Mouse (Mus musculus) neural tube, embryonic 11.5 days (tissue): ENCODE measurements around the gene Gm48551. TPM values are rescaled to one million over a fixed set of nuclear protein-coding genes. Genes with fewer than 3 reads are reported as not detected.

Source experiments
- ATAC-seq: fragments of 200-750 bp; cut with Nextera tagmentation; 2 replicates; pipeline ENCODE4 v1.8.0; 2017; ENCODE audit warnings: moderate number of reproducible peaks, mild to moderate bottlenecking, moderate TSS enrichment, moderate library complexity; ENCODE audit not compliant: insufficient read depth, low FRiP score, low TSS enrichment
- DNase-seq: peaks from one replicate; pipeline ENCODE4 v3.0.0-alpha.2; 2015; ENCODE audit warnings: low spot score
- H3K27ac ChIP-seq: fragments of 300-500 bp; sonication (generic); 2 replicates; pipeline ENCODE4 v1.5.1; 2014; ENCODE audit warnings: low read depth, mild to moderate bottlenecking, low read length
- H3K27me3 ChIP-seq: fragments of 300-500 bp; sonication (generic); 2 replicates; pipeline ENCODE4 v1.6.1; 2014; ENCODE audit warnings: mild to moderate bottlenecking, low read length, mixed read lengths; ENCODE audit not compliant: control insufficient read depth, insufficient read depth
- H3K36me3 ChIP-seq: fragments of 300-500 bp; sonication (generic); 2 replicates; pipeline ENCODE4 v1.6.1; 2014; ENCODE audit warnings: mild to moderate bottlenecking, low read length, moderate library complexity, mixed read lengths; ENCODE audit not compliant: control insufficient read depth, insufficient read depth
- H3K4me1 ChIP-seq: fragments of 300-500 bp; sonication (generic); 2 replicates; pipeline ENCODE4 v1.6.1; 2014; ENCODE audit warnings: low read length, mixed read lengths; ENCODE audit not compliant: control insufficient read depth, insufficient read depth
- H3K4me2 ChIP-seq: fragments of 300-500 bp; sonication (generic); 2 replicates; pipeline ENCODE4 v1.6.1; 2014; ENCODE audit warnings: low read depth, mild to moderate bottlenecking, moderate library complexity
- H3K4me3 ChIP-seq: fragments of 300-500 bp; sonication (generic); 2 replicates; pipeline ENCODE4 v1.5.1; 2014; ENCODE audit warnings: low read depth, low read length
- H3K9ac ChIP-seq: fragments of 300-500 bp; sonication (generic); 2 replicates; pipeline ENCODE4 v1.6.1; 2014; ENCODE audit warnings: mild to moderate bottlenecking, low read length
- H3K9me3 ChIP-seq: fragments of 300-500 bp; sonication (generic); 2 replicates; pipeline ENCODE4 v1.6.1; 2016; ENCODE audit warnings: low read length; ENCODE audit not compliant: control insufficient read depth
- WGBS: fragments of 180-500 bp; shearing (Covaris S2); extraction: QIAGEN DNeasy Blood & Tissue Kit; methylation state at CpG from one replicate; pipeline ENCODE4 v1.1.7; 2014; 5-methylcytosine and 5-hydroxymethylcytosine counted together
- polyA plus RNA-seq: library from polyadenylated mRNA; unstranded; fragments of >200 nt; fragmentation: Nextera tagmentation; extraction: Ambion mirVana; gene quantifications from 2 replicates; pipeline ENCODE4 v1.2.1, GENCODE M21; 2014

The Gm48551 gene
- polyA plus RNA-seq, 1 experiment from 2014 or later = 1.7 TPM

DNA sequence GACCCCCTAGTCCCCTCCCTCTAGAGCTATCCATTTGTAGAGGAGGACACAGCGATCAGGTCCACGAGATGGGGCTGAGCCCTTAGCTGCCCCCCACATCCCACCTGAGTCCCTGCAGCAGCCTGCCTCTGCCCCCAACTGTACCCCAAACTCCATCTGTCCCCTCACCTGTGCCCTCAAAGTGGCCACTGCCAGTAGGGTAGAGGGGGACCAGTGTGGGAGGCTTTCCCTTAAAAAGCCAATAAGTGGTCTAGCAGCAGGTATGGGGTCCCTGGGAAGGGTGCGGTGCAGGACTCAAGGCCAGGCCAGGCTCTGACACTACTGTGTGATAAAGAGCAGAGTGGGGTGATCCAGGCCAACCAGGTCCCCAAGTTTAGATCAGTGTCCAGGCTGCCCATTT is 43.1 kb downstream of the Gm48551 start:
- Histone ChIP-seq H3K27me3 (peaks cover 62% of the 10 kb centered on the region), H3K4me2 (no peak overlapping the region; the same call in 1 of the 2 replicates), H3K36me3 (no peaks in the 10 kb centered on the region), H3K9me3 (no peaks in the 10 kb centered on the region), H3K4me3 (peak overlapping the region; percentile 31), H3K27ac (no peak overlapping the region), H3K9ac (no peak overlapping the region), H3K4me1 (peaks cover 14% of the 10 kb centered on the region)
- ATAC-seq (no peak), DNase-seq (peak; percentile 9)
- WGBS = 40% methylated on average over 3 of the region's 3 CpGs

DNA sequence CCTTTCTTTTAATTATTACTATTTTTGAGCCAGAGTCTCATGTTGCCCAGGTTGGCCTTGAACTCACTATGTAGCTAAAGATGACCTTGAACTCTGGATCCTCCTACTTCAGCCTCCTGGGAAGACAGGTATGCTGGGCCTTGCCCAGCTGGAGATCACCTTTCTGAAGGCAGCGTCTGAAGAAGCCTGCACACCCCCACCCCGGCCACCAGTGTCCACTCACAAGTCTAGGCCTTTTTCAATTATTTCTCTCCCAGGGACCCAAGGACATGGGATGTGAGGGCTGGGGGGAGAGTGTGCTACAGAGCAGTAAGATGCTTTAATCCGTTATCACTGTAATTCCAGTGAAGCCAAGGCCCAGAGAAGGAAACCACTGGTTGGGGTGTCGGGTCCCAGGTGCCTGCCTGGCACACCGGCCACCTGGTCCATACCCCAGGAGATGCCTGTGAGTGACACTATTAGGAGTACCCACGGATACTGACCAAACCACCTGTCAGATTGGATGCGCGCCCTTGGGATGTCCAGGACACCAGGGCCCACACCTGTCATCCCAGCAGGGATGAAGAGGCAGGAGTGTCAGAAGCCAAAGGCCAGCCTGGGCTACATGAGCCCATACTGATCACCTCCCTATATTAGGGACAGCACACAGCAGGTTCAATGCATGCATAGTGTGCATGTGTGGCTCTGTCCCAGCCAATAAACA is 43.7 kb downstream of the Gm48551 start:
- ATAC-seq = no peak

DNA sequence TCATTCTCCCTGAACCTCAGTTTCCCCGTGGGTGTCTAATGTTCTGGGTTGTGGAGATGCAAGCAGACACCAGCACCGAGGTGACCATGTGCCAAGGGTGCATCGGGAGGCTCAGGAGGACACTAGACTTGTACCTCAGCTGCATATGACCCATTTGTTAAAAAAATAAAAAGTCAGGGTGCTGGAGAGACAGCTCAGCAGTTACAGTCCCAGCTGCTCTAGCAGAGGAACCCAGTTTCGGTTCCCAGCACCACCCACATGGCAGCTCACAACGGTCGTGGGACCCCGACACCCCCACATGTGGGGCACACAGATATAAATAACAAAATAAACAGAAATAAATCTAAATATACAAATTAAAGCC is 44.2 kb downstream of the Gm48551 start:
- Histone ChIP-seq H3K9me3 (no peaks in the 10 kb centered on the region), H3K4me3 (no peak overlapping the region), H3K9ac (no peak overlapping the region), H3K36me3 (no peaks in the 10 kb centered on the region), H3K4me1 (peaks cover 17% of the 10 kb centered on the region), H3K27me3 (peaks cover 62% of the 10 kb centered on the region), H3K4me2 (no peak overlapping the region), H3K27ac (no peak overlapping the region)
- WGBS = 90% methylated on average over 7 of the region's 7 CpGs
- no peak for ATAC-seq
- peak; percentile 6 for DNase-seq

More for the DNA sequence above, 43.7 kb downstream of the Gm48551 start:
- Histone ChIP-seq H3K9me3 (no peaks in the 10 kb centered on the region), H3K27me3 (peaks cover 62% of the 10 kb centered on the region), H3K4me2 (no peak overlapping the region), H3K4me3 (no peak overlapping the region), H3K4me1 (peaks cover 14% of the 10 kb centered on the region), H3K36me3 (no peaks in the 10 kb centered on the region), H3K9ac (no peak overlapping the region), H3K27ac (no peak overlapping the region)
- WGBS = 70% methylated on average over 8 of the region's 8 CpGs
- no peak for DNase-seq

DNA sequence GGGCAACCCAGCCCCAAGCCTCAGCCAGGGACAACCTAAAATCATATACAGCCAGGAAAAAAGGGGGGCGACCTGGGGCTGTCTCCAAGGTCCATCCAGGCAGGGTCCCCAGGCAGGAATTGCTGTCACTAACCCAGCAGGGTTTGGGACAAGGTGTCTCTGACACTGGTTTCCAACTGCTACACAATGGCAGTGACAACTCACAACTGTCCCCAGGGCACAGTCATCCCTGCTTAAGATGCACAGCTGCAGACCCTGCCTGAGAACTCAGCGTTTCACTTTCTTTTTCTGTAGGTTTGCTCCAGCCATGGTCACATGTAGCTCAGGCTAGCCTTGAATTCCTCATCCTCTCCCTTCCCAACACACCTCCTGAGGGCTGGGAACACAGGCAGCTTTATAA is 44.8 kb downstream of the Gm48551 start:
- Histone ChIP-seq H3K9ac (no peak overlapping the region), H3K4me2 (no peak overlapping the region), H3K4me3 (peak overlapping the region; percentile 86; the same call in 1 of the 2 replicates), H3K36me3 (no peaks in the 10 kb centered on the region), H3K4me1 (peaks cover 17% of the 10 kb centered on the region), H3K9me3 (no peaks in the 10 kb centered on the region), H3K27ac (no peak overlapping the region), H3K27me3 (peaks cover 58% of the 10 kb centered on the region)
- peak; percentile 7 for DNase-seq
- WGBS = 15% methylated on average over 2 of the region's 2 CpGs
- ATAC-seq = no peak

DNA sequence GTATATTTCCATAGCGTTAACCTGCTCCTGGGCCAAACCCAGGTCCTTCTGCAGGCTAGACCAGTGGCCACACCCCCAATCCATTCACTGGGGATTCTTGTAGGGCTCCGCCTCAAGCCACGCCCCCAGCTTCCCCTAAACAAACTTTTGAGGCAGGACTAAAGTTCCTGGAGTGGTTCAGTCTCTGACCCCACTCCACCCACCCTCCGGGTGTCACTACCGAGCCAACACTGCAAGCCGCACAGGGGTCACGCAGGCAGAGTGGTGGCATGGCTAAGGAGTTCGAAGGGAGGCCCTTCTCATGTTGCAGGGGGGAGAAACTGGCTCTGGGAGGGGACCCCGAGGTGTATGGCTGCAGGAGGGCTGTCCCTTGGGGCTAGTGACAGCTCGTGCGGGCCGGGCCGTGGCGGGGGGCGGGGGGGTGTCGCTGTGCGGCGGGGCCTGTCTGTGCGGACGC is 45.4 kb downstream of the Gm48551 start:
- ATAC-seq (0 out of 2 replicates have a peak, but pooled peaks have one; percentile 10), DNase-seq (peak; percentile 79)
- H3K4me3 ChIP-seq = peak overlapping the region; percentile 86
- H3K9ac ChIP-seq = peak overlapping the region; percentile 90
- peak overlapping the region; percentile 88 for H3K4me2 ChIP-seq
- peaks cover 17% of the 10 kb centered on the region for H3K4me1 ChIP-seq
- peaks cover 53% of the 10 kb centered on the region for H3K27me3 ChIP-seq
- WGBS = under 1% methylated on average over 20 of the region's 20 CpGs
- no peaks in the 10 kb centered on the region for H3K9me3 ChIP-seq
- no peaks in the 10 kb centered on the region for H3K36me3 ChIP-seq
- H3K27ac ChIP-seq = peak overlapping the region; percentile 77; the same call in 1 of the 2 replicates

DNA sequence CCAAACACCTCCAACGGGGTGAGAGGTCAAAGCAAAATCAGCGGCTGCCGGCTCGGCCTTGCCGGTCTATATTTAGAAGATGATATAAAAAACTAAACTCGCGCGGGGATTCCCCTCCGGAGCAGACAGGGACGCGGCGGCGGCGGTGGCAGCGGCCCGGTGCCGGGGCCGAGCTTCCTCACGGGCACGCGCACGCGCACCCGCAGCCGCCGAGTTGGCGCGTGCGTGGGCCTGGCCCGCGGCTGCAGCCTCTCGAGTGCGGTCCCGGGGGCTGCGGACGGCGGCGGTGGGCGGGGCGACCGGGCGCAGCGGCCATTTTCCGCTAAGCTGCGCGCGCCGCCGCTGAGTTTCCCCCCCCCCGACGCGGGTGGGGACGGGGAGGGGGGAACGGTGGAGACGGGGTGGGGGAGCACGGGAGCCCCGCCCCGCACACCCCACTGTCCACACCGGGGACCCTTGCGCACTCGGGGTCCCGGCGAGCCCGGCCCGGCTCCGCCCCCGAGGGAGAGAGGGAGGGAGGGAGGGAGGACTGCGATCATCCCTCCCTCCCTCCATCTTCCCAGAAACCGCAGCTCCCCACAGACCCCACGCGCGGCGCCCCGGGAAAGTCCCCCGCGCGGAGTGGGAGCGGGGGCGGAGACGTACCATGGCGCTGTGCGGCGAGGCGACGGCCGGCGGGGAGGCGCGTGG is 46.0 kb downstream of the Gm48551 start:
- no peak for ATAC-seq
- peak overlapping the region; percentile 90 for H3K9ac ChIP-seq
- peak overlapping the region; percentile 86 for H3K4me3 ChIP-seq
- H3K27me3 ChIP-seq = peaks cover 47% of the 10 kb centered on the region
- H3K4me1 ChIP-seq = peaks cover 17% of the 10 kb centered on the region
- H3K36me3 ChIP-seq = no peaks in the 10 kb centered on the region
- peak overlapping the region; percentile 88 for H3K4me2 ChIP-seq
- H3K27ac ChIP-seq = peak overlapping the region; percentile 77
- DNase-seq = peak; percentile 87
- no peaks in the 10 kb centered on the region for H3K9me3 ChIP-seq
- WGBS = under 1% methylated on average over 41 of the region's 89 CpGs

DNA sequence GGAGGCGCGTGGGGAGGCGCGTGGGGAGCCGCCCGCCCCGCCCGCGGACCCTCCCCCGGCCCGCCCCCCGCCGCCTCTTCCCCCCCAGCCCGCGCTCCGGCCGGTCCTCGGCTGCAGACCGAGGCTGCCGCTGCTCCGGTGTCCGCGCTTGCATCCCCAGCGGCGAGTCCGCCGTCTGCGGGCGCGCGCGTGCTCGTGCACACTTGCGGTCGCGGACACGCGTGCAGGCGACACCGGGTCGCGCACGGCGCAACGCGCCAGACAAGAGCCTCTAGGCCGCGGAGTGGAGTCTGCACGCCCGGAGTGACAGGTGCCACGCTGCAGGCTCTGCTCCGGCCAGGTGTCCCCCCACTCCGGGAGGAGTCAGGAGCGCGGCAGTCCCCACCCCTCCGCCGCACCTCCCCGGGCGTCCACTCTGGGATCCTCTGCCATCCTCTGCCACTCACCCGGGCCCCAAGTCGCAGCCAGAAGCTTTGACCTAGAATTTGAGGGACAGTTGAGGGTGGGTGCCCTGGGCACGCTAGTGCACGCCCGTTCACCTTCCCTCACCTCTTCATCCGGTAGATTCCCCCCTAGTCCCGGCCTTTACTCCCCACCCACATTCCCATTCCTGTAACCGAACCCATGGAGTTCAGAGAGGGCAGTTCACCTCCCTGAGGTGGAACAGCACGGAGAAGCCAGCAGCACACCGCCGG is 46.7 kb downstream of the Gm48551 start:
- no peaks in the 10 kb centered on the region for H3K9me3 ChIP-seq
- H3K27ac ChIP-seq = peak overlapping the region; percentile 77
- peak overlapping the region; percentile 90 for H3K9ac ChIP-seq
- H3K27me3 ChIP-seq = peaks cover 40% of the 10 kb centered on the region
- H3K4me2 ChIP-seq = peak overlapping the region; percentile 88
- ATAC-seq (no peak), DNase-seq (peak; percentile 59)
- peaks cover 17% of the 10 kb centered on the region for H3K4me1 ChIP-seq
- no peaks in the 10 kb centered on the region for H3K36me3 ChIP-seq
- H3K4me3 ChIP-seq = peak overlapping the region; percentile 86
- WGBS = under 1% methylated on average over 55 of the region's 70 CpGs

DNA sequence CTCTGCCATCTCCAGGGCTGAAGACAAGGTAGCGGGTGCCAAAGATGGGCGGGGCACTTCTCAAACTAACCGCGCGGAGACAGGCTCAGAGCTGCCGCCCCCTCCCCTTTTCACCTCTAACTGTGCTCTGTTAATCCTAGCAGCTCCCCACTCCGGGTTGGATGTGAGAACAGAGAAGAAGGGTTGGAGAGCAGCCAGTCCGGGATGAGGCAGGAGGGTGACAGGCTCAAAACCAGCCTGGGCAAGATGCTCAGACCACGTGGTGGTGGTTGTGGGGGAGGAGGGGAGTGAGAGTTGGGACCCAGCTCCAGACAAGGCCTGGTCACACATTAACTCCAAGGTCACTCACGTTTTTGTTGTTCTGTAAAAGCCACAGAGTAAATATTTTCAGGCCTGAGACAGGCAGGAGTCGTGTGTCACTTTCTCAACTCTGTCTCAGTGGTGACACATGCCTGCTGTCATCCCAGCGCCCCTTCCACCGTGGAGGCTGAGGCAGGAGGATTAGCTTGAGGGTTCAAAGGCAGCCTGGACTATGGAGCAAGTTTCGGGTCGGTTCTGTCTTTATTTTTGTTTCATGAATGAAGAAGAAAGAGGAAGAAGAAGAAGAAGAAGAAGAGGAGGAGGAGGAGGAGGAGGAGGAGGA is 47.4 kb downstream of the Gm48551 start:
- Histone ChIP-seq H3K27ac (no peak overlapping the region), H3K27me3 (peaks cover 34% of the 10 kb centered on the region)

More for the DNA sequence above, 47.4 kb downstream of the Gm48551 start:
- DNase-seq = peak; percentile 25
- Histone ChIP-seq H3K9me3 (no peaks in the 10 kb centered on the region), H3K9ac (no peak overlapping the region), H3K4me1 (peaks cover 12% of the 10 kb centered on the region), H3K4me2 (peak overlapping the region; percentile 88; the same call in 1 of the 2 replicates), H3K36me3 (no peaks in the 10 kb centered on the region), H3K4me3 (peak overlapping the region; percentile 86; the same call in 1 of the 2 replicates)
- 14% methylated on average over 15 of the region's 15 CpGs for WGBS
- ATAC-seq = no peak
